Mouse (Mus musculus) lung, embryonic 14.5 days (tissue): Measurements from ENCODE around the gene Pabpc4. TPM values are rescaled to one million over a fixed set of nuclear protein-coding genes. Genes with fewer than 3 reads are reported as not detected.

Source experiments
- ATAC-seq: fragments of 200-750 bp; cut with Nextera tagmentation; 2 replicates; pipeline ENCODE4 v1.8.0; 2017; ENCODE audit warnings: mild to moderate bottlenecking, moderate TSS enrichment, moderate library complexity; ENCODE audit not compliant: insufficient read depth
- DNase-seq: peaks from one replicate; pipeline ENCODE4 v3.0.0-alpha.2; 2015
- H3K27ac ChIP-seq: fragments of 300-500 bp; sonication (generic); 2 replicates; pipeline ENCODE4 v1.5.1; 2014; ENCODE audit warnings: low read depth, mild to moderate bottlenecking, moderate library complexity
- H3K27me3 ChIP-seq: fragments of 300-500 bp; sonication (generic); 2 replicates; pipeline ENCODE4 v1.6.1; 2014; ENCODE audit warnings: low read length, control low read depth; ENCODE audit not compliant: insufficient read depth
- H3K36me3 ChIP-seq: fragments of 300-500 bp; sonication (generic); 2 replicates; pipeline ENCODE4 v1.6.1; 2014; ENCODE audit warnings: control low read depth; ENCODE audit not compliant: insufficient read depth
- H3K4me1 ChIP-seq: fragments of 300-500 bp; sonication (generic); 2 replicates; pipeline ENCODE4 v1.6.1; 2014; ENCODE audit warnings: antibody characterized with exemption, control low read depth; ENCODE audit not compliant: insufficient read depth
- H3K4me2 ChIP-seq: fragments of 300-500 bp; sonication (generic); 2 replicates; pipeline ENCODE4 v1.6.1; 2014; ENCODE audit warnings: mild to moderate bottlenecking
- H3K4me3 ChIP-seq: fragments of 300-500 bp; sonication (generic); 2 replicates; pipeline ENCODE4 v1.5.1; 2014; ENCODE audit warnings: low read depth, low read length
- H3K9ac ChIP-seq: fragments of 300-500 bp; sonication (generic); 2 replicates; pipeline ENCODE4 v1.6.1; 2014
- H3K9me3 ChIP-seq: fragments of 300-500 bp; sonication (generic); 2 replicates; pipeline ENCODE4 v1.6.1; 2016; ENCODE audit warnings: low read depth, low read length, control low read depth
- CTCF ChIP-seq: IDR thresholded peaks from 2 replicates; pipeline ENCODE4 v1.5.1; 2016; ENCODE audit warnings: antibody characterized with exemption, low read depth
- WGBS: fragments of 180-500 bp; shearing (Covaris S2); extraction: QIAGEN DNeasy Blood & Tissue Kit; methylation state at CpG from one replicate; pipeline ENCODE4 v1.1.7; 2014; 5-methylcytosine and 5-hydroxymethylcytosine counted together
- polyA plus RNA-seq: library from polyadenylated mRNA; unstranded; fragments of >200 nt; fragmentation: Nextera tagmentation; extraction: Ambion mirVana; gene quantifications from 2 replicates; pipeline ENCODE4 v1.2.1, GENCODE M21; 2014

The Pabpc4 gene
- polyA plus RNA-seq, 1 experiment from 2014 or later = 50.0 TPM

DNA sequence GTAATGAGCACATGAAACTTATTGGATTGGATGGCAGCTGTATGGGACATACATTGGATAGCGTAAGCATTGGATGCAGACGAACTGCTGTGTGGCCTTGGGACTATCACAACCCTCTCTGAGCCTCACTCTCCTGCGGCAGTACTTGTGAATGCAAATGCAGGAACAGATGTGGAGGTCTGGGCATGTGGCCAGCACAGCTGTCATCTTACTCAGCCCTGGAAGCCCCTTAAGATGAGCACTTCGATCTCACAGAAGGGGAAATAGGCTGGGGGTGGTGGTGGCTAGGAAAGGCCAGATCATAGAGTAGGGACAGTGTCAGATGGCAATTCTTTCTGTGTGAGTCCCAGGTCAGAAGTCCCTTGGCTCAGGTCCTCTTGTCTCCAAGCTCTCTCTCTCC lies 75.5 kb downstream of the Pabpc4 start:
- TF ChIP-seq CTCF = no peak
- H3K4me3 ChIP-seq = no peak overlapping the region
- no peaks in the 10 kb centered on the region for H3K36me3 ChIP-seq
- H3K9me3 ChIP-seq = no peaks in the 10 kb centered on the region
- H3K27me3 ChIP-seq = peaks cover 28% of the 10 kb centered on the region
- H3K9ac ChIP-seq = no peak overlapping the region
- WGBS = 60% methylated on average over 4 of the region's 4 CpGs
- no peak overlapping the region for H3K27ac ChIP-seq
- no peak for ATAC-seq
- no peaks in the 10 kb centered on the region for H3K4me1 ChIP-seq
- peak; percentile 64 for DNase-seq
- H3K4me2 ChIP-seq = no peak overlapping the region

DNA sequence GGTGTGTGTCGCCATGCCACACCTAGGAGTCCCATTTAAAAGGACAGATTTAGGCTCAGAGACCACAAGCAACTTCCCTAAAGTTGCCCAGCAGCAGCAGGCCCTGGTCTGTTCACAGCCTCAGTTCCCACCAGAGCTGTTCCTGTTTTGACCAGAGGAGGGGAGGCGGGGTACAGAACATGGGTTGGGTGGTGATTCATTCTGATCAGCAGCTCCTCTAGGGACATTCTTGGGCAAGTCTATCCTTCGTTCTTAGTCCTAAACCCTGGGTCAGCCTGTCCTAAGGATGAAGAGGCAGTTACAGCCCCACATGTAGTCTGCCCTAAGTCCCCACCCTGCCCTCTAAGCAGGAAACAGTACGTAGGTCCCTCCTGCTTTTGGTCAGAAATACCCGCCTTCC lies 78.1 kb downstream of the Pabpc4 start:
- Histone ChIP-seq H3K4me2 (no peak overlapping the region), H3K9ac (no peak overlapping the region), H3K4me3 (no peak overlapping the region), H3K4me1 (0 out of 2 replicates have a peak, but pooled peaks cover 4% of the 10 kb centered on the region), H3K9me3 (no peaks in the 10 kb centered on the region), H3K36me3 (no peaks in the 10 kb centered on the region), H3K27me3 (peaks cover 44% of the 10 kb centered on the region), H3K27ac (no peak overlapping the region)
- DNase-seq = no peak
- no peak for TF ChIP-seq CTCF
- ATAC-seq = no peak
- 67% methylated on average over 5 of the region's 5 CpGs for WGBS

DNA sequence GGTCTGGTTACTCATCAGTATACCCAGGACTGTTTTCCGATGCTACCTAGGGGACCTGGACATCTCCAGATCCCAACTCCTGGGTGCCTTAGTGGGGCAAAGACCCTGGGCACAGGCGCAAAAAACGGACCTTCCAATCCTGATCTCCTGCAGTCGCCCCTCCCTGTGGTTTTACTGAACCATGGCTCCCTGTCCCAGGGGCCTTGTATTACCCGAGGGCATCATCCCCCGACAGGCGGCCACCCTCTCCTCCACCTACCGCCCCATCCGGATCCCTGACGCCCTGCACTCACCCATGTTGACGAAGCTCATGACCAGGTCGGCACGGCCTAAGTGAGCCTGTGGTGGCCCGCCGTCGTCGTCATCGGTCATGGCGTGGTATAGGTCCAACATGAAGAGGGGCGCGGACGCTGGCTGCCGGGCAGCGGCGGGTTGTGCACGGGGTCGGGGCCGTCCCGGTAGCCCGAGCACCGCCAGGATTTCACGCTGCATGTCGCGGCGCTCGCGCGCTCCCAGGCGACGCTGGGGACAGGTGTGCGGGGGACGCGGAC lies 80.0 kb downstream of the Pabpc4 start:
- peak overlapping the region; percentile 23; the same call in 1 of the 2 replicates for H3K9ac ChIP-seq
- DNase-seq = peak; percentile 6

DNA sequence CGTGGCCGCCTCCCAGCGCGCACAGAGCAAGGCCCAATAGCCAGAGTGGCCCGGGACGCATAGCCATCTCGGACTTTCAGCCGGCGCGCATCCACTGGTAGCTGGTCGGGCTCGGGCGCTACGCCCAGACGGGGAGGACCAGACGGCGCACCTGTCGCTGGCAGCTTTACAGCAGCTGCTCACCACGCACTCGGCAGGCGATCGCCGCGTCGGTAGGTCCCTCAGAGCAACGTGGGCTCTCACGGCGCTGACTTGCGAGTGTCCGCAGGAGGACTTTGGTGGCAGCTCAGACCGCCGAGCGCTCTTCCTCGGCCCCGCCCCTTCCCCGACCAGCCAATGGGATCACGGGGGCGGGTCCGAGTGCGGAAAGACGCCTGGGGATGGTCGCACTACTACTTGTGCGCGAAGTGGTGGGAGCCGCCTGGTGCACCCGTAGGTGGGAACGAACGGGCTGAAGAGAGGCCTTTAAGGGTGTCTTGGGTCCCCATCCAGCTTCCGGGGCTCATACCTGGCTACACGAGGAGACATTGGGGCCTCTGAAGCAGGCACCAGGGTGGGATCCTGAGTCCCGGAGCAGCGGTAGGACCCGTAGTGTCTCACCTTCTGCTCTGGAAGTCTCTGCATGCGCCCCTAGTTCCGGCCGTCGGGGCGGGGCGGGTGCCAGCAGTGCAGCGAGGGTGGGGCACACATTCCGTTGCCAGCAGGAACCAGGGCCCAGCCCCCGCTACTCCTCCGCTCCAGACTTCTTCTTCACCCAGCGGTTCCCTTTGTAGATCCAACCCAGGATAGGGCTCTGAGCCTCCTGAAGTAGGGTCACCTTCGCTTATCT lies 80.7 kb downstream of the Pabpc4 start, which contains the start of gene Bmp8a:
Gene Bmp8a, minus strand, starts transcription at position 611 of the 829 bp plus-strand sequence.
- under 1% methylated on average over 63 of the region's 65 CpGs for WGBS
- Histone ChIP-seq H3K36me3 (peaks cover 3% of the 10 kb centered on the region; the same call in 1 of the 2 replicates), H3K4me2 (peak within 1 kb of the TSS; percentile 92), H3K4me3 (peak within 1 kb of the TSS; percentile 51), H3K9me3 (no peaks in the 10 kb centered on the region), H3K27ac (no peak within 1 kb of the TSS), H3K9ac (peak within 1 kb of the TSS; percentile 23; the same call in 1 of the 2 replicates), H3K27me3 (peaks cover 44% of the 10 kb centered on the region), H3K4me1 (0 out of 2 replicates have a peak, but pooled peaks cover 4% of the 10 kb centered on the region)
- peak; percentile 92 for ATAC-seq
- TF ChIP-seq CTCF = no peak
- DNase-seq = peak; percentile 90

More for the DNA sequence above, 80.0 kb downstream of the Pabpc4 start:
- H3K4me3 ChIP-seq = peak overlapping the region; percentile 51
- H3K27ac ChIP-seq = no peak overlapping the region
- no peaks in the 10 kb centered on the region for H3K36me3 ChIP-seq
- H3K27me3 ChIP-seq = peaks cover 44% of the 10 kb centered on the region
- 0 out of 2 replicates have a peak, but pooled peaks cover 4% of the 10 kb centered on the region for H3K4me1 ChIP-seq
- peak overlapping the region; percentile 92 for H3K4me2 ChIP-seq
- WGBS = 3% methylated on average over 42 of the region's 43 CpGs
- H3K9me3 ChIP-seq = no peaks in the 10 kb centered on the region
- peak; percentile 32 for ATAC-seq
- TF ChIP-seq CTCF = no peak

DNA sequence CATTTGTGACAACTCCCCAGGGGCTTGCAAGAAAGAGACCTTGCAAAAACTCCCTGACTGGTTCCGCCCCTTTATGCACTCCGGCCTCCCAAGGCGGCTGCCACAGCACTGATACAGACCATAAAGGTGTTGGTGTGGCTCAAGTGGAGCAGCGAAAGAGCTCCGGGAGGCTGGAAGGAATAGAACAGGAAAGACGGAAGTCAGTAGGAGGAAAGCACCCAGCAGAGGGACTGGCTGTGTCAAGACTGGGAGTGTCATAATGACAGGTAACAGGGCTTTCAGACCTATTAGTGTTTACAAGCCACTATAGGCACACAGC lies 81.3 kb downstream of the Pabpc4 start:
- H3K36me3 ChIP-seq = peaks cover 8% of the 10 kb centered on the region
- DNase-seq (no peak), ATAC-seq (peak; percentile 22)
- TF ChIP-seq CTCF = no peak
- no peak overlapping the region for H3K27ac ChIP-seq
- 5% methylated on average over 6 of the region's 6 CpGs for WGBS
- peak overlapping the region; percentile 51 for H3K4me3 ChIP-seq
- peak overlapping the region; percentile 92 for H3K4me2 ChIP-seq
- peaks cover 44% of the 10 kb centered on the region for H3K27me3 ChIP-seq
- 0 out of 2 replicates have a peak overlapping the region, but pooled peaks have one; percentile 7 for H3K9ac ChIP-seq
- H3K9me3 ChIP-seq = no peaks in the 10 kb centered on the region
- 0 out of 2 replicates have a peak, but pooled peaks cover 4% of the 10 kb centered on the region for H3K4me1 ChIP-seq

Other genes with a start within 250 kb of the Pabpc4 start
- gene Trit1, start 245.8 kb upstream of the Pabpc4 start, polyA plus RNA-seq = 16.4 and 20.9 TPM in 2 replicates
- 0.70 and 0.79 TPM in 2 replicates for gene Bmp8b, start 157.2 kb upstream of the Pabpc4 start, polyA plus RNA-seq
- not detected in 2 replicates for gene Oxct2b, start 146.1 kb upstream of the Pabpc4 start, polyA plus RNA-seq
- gene Ppie, start 122.4 kb upstream of the Pabpc4 start, polyA plus RNA-seq = 109 and 110 TPM in 2 replicates
- gene Hpcal4, start 79.1 kb upstream of the Pabpc4 start, polyA plus RNA-seq = 0.23 and 0.37 TPM in 2 replicates
- gene Nt5c1a, start 60.8 kb upstream of the Pabpc4 start, polyA plus RNA-seq = 0.20 TPM in 1 of 2 replicates, not detected in the other
- gene Heyl, start 28.8 kb upstream of the Pabpc4 start, polyA plus RNA-seq = 34.9 and 36.9 TPM in 2 replicates
- gene Oxct2a, start 61.3 kb downstream of the Pabpc4 start, polyA plus RNA-seq = not detected in 2 replicates
- 0.11 and 0.30 TPM in 2 replicates for gene Bmp8a, start 80.9 kb downstream of the Pabpc4 start, polyA plus RNA-seq